Mouse (Mus musculus) hindbrain, embryonic 14.5 days (tissue): Measurements from ENCODE around the gene Tlk1. TPM values are rescaled to one million over a fixed set of nuclear protein-coding genes. Genes with fewer than 3 reads are reported as not detected.

ENCODE experiments used
- ATAC-seq: fragments of 200-750 bp; cut with Nextera tagmentation; 2 replicates; pipeline ENCODE4 v1.8.0; 2017; ENCODE audit warnings: moderate number of reproducible peaks, mild to moderate bottlenecking, moderate TSS enrichment, moderate library complexity; ENCODE audit not compliant: low FRiP score
- DNase-seq: peaks from one replicate; pipeline ENCODE4 v3.0.0-alpha.2; 2015; ENCODE audit warnings: low spot score
- H3K27ac ChIP-seq: fragments of 300-500 bp; sonication (generic); 2 replicates; pipeline ENCODE4 v1.5.1; 2014; ENCODE audit warnings: mild to moderate bottlenecking, moderate library complexity
- H3K27me3 ChIP-seq: fragments of 300-500 bp; sonication (generic); 2 replicates; pipeline ENCODE4 v1.6.1; 2014; ENCODE audit warnings: mild to moderate bottlenecking, low read length, mixed read lengths; ENCODE audit not compliant: control insufficient read depth, insufficient read depth
- H3K36me3 ChIP-seq: fragments of 300-500 bp; sonication (generic); replicated peaks from 2 replicates; pipeline ENCODE4 v1.6.1; 2014; ENCODE audit not compliant: control insufficient read depth, insufficient read depth
- H3K4me1 ChIP-seq: fragments of 300-500 bp; sonication (generic); replicated peaks from 2 replicates; pipeline ENCODE4 v1.6.1; 2014; ENCODE audit warnings: antibody characterized with exemption, low read length, mixed read lengths; ENCODE audit not compliant: control insufficient read depth, insufficient read depth
- H3K4me2 ChIP-seq: fragments of 300-500 bp; sonication (generic); replicated peaks from 2 replicates; pipeline ENCODE4 v1.6.1; 2014; ENCODE audit warnings: mild to moderate bottlenecking, moderate library complexity
- H3K4me3 ChIP-seq: fragments of 300-500 bp; sonication (generic); replicated peaks from 2 replicates; pipeline ENCODE4 v1.5.1; 2014; ENCODE audit warnings: mild to moderate bottlenecking, low read length
- H3K9ac ChIP-seq: fragments of 300-500 bp; sonication (generic); 2 replicates; pipeline ENCODE4 v1.6.1; 2014
- H3K9me3 ChIP-seq: fragments of 300-500 bp; sonication (generic); 2 replicates; pipeline ENCODE4 v1.6.1; 2016; ENCODE audit warnings: low read length; ENCODE audit not compliant: control insufficient read depth
- WGBS: fragments of 180-500 bp; shearing (Covaris S2); extraction: QIAGEN DNeasy Blood & Tissue Kit; methylation state at CpG from one replicate; pipeline ENCODE4 v1.1.7; 2014; 5-methylcytosine and 5-hydroxymethylcytosine counted together
- polyA plus RNA-seq: library from polyadenylated mRNA; unstranded; fragments of >200 nt; fragmentation: Nextera tagmentation; extraction: Ambion mirVana; gene quantifications from 2 replicates; pipeline ENCODE4 v1.2.1, GENCODE M21; 2014

Tlk1 gene
- 28.1 and 29.9 TPM in 2 replicates for polyA plus RNA-seq

GRCm38 (mm10) chr2:70825371-70826051 lies at the start of gene Tlk1:
Gene Tlk1 (minus strand): TSS chr2:70825728.
- H3K9me3 ChIP-seq: no peaks in the 10 kb centered on the region
- peak within 1 kb of the TSS; percentile 100 for H3K27ac ChIP-seq
- H3K4me3 ChIP-seq: peak within 1 kb of the TSS; percentile 93
- peaks cover 17% of the 10 kb centered on the region for H3K4me1 ChIP-seq
- ATAC-seq (peak; percentile 90), DNase-seq (peak; percentile 85)
- H3K27me3 ChIP-seq: no peaks in the 10 kb centered on the region
- peak within 1 kb of the TSS; percentile 93 for H3K9ac ChIP-seq
- no peaks in the 10 kb centered on the region for H3K36me3 ChIP-seq
- H3K4me2 ChIP-seq: peak within 1 kb of the TSS; percentile 73
- under 1% methylated on average over 75 of the region's 118 CpGs for WGBS

GRCm38 (mm10) chr2:70875129-70875528 lies 49.6 kb upstream of the Tlk1 start:
- no peak overlapping the region for H3K27ac ChIP-seq
- ATAC-seq (no peak), DNase-seq (no peak)
- H3K9me3 ChIP-seq: no peaks in the 10 kb centered on the region
- 0 out of 2 replicates have a peak, but pooled peaks cover 6% of the 10 kb centered on the region for H3K4me1 ChIP-seq
- H3K36me3 ChIP-seq: no peaks in the 10 kb centered on the region
- 80% methylated on average over 4 of the region's 4 CpGs for WGBS
- H3K9ac ChIP-seq: no peak overlapping the region
- H3K27me3 ChIP-seq: no peaks in the 10 kb centered on the region
- H3K4me2 ChIP-seq: no peak overlapping the region
- no peak overlapping the region for H3K4me3 ChIP-seq

GRCm38 (mm10) chr2:70873168-70873567 lies 47.6 kb upstream of the Tlk1 start:
- ATAC-seq (no peak), DNase-seq (no peak)
- H3K36me3 ChIP-seq: no peaks in the 10 kb centered on the region
- no peaks in the 10 kb centered on the region for H3K27me3 ChIP-seq
- H3K9me3 ChIP-seq: no peaks in the 10 kb centered on the region
- H3K27ac ChIP-seq: no peak overlapping the region
- H3K4me2 ChIP-seq: no peak overlapping the region
- 83% methylated on average over 5 of the region's 5 CpGs for WGBS
- 0 out of 2 replicates have a peak, but pooled peaks cover 6% of the 10 kb centered on the region for H3K4me1 ChIP-seq
- H3K9ac ChIP-seq: no peak overlapping the region
- H3K4me3 ChIP-seq: no peak overlapping the region

- H3K27ac ChIP-seq: no peak overlapping the region
- H3K27me3 ChIP-seq: no peaks in the 10 kb centered on the region
- ATAC-seq: no peak
- H3K4me3 ChIP-seq: no peak overlapping the region
- H3K36me3 ChIP-seq: no peaks in the 10 kb centered on the region
- DNase-seq: no peak
- H3K4me1 ChIP-seq: 0 out of 2 replicates have a peak, but pooled peaks cover 6% of the 10 kb centered on the region
- H3K9me3 ChIP-seq: 0 out of 2 replicates have a peak, but pooled peaks cover 5% of the 10 kb centered on the region
- no peak overlapping the region for H3K4me2 ChIP-seq
- no peak overlapping the region for H3K9ac ChIP-seq
- 44% methylated on average over 8 of the region's 8 CpGs for WGBS
Measured at GRCm38 (mm10) chr2:70871466-70872022, 46.0 kb upstream of the Tlk1 start.

- H3K9me3 ChIP-seq: 0 out of 2 replicates have a peak, but pooled peaks cover 5% of the 10 kb centered on the region
Measured at GRCm38 (mm10) chr2:70870819-70871218, 45.3 kb upstream of the Tlk1 start.

GRCm38 (mm10) chr2:70869116-70869515 lies 43.6 kb upstream of the Tlk1 start:
- Histone ChIP-seq H3K36me3 (no peaks in the 10 kb centered on the region), H3K27ac (no peak overlapping the region), H3K27me3 (no peaks in the 10 kb centered on the region), H3K9me3 (0 out of 2 replicates have a peak, but pooled peaks cover 5% of the 10 kb centered on the region), H3K4me2 (no peak overlapping the region), H3K9ac (no peak overlapping the region), H3K4me1 (0 out of 2 replicates have a peak, but pooled peaks cover 6% of the 10 kb centered on the region), H3K4me3 (no peak overlapping the region)
- WGBS: 78% methylated on average over 3 of the region's 3 CpGs
- DNase-seq (no peak), ATAC-seq (no peak)

More at GRCm38 (mm10) chr2:70870819-70871218, 45.3 kb upstream of the Tlk1 start:
- WGBS: 39% methylated on average over 6 of the region's 6 CpGs
- H3K4me2 ChIP-seq: no peak overlapping the region
- H3K27ac ChIP-seq: no peak overlapping the region
- H3K27me3 ChIP-seq: no peaks in the 10 kb centered on the region
- no peak overlapping the region for H3K4me3 ChIP-seq
- no peaks in the 10 kb centered on the region for H3K36me3 ChIP-seq
- H3K9ac ChIP-seq: no peak overlapping the region
- 0 out of 2 replicates have a peak, but pooled peaks cover 6% of the 10 kb centered on the region for H3K4me1 ChIP-seq
- ATAC-seq (no peak), DNase-seq (no peak)

- no peak for ATAC-seq
- 0 out of 2 replicates have a peak, but pooled peaks cover 5% of the 10 kb centered on the region for H3K9me3 ChIP-seq
- 82% methylated on average over 3 of the region's 3 CpGs for WGBS
Measured at GRCm38 (mm10) chr2:70867231-70867630, 41.7 kb upstream of the Tlk1 start.

GRCm38 (mm10) chr2:70862881-70863280 lies 37.4 kb upstream of the Tlk1 start:
- 86% methylated on average over 5 of the region's 5 CpGs for WGBS
- ATAC-seq: no peak
- no peak overlapping the region for H3K9ac ChIP-seq

More at GRCm38 (mm10) chr2:70867231-70867630, 41.7 kb upstream of the Tlk1 start:
- Histone ChIP-seq H3K36me3 (no peaks in the 10 kb centered on the region), H3K4me1 (0 out of 2 replicates have a peak, but pooled peaks cover 6% of the 10 kb centered on the region), H3K4me2 (no peak overlapping the region), H3K9ac (no peak overlapping the region), H3K27ac (no peak overlapping the region), H3K4me3 (no peak overlapping the region), H3K27me3 (no peaks in the 10 kb centered on the region)
- no peak for DNase-seq

GRCm38 (mm10) chr2:70859740-70860139 lies 34.2 kb upstream of the Tlk1 start:
- DNase-seq (no peak), ATAC-seq (no peak)
- Histone ChIP-seq H3K36me3 (no peaks in the 10 kb centered on the region), H3K9ac (no peak overlapping the region), H3K4me3 (no peak overlapping the region), H3K9me3 (no peaks in the 10 kb centered on the region), H3K4me1 (no peaks in the 10 kb centered on the region), H3K27me3 (no peaks in the 10 kb centered on the region), H3K27ac (no peak overlapping the region), H3K4me2 (no peak overlapping the region)
- 99% methylated on average over 4 of the region's 4 CpGs for WGBS

More at GRCm38 (mm10) chr2:70862881-70863280, 37.4 kb upstream of the Tlk1 start:
- no peaks in the 10 kb centered on the region for H3K27me3 ChIP-seq
- no peak overlapping the region for H3K4me2 ChIP-seq
- H3K4me3 ChIP-seq: no peak overlapping the region
- no peaks in the 10 kb centered on the region for H3K36me3 ChIP-seq
- no peak for DNase-seq
- 0 out of 2 replicates have a peak, but pooled peaks cover 3% of the 10 kb centered on the region for H3K9me3 ChIP-seq
- H3K4me1 ChIP-seq: no peaks in the 10 kb centered on the region
- H3K27ac ChIP-seq: no peak overlapping the region
